In genomic region chr13:45538532-45539204, GRCm38 (mm10) we compare ENCODE assay signal across 8 mouse cellular contexts. TPM values are rescaled to one million over a fixed set of nuclear protein-coding genes. Genes with fewer than 3 reads are reported as not detected.
DNase-seq lines count a peak whose midpoint lies in the region; ATAC-seq and TF ChIP-seq lines count a peak whose summit lies in the region.

No protein-coding gene starts in this region.

- no peaks in the 10 kb centered on the region for H3K4me1 ChIP-seq in spleen, adult 2 months (ENCODE audit: control insufficient read depth, insufficient read depth, insufficient read length)
- no peaks in the 10 kb centered on the region for H3K4me1 ChIP-seq in embryonic facial prominence, embryonic 11.5 days (ENCODE audit: control insufficient read depth, insufficient read depth, low read length)
- H3K4me1 ChIP-seq in intestine, postnatal 0 days (replicated peaks; ENCODE audit: control insufficient read depth, insufficient read depth, low read length), result no peaks in the 10 kb centered on the region
- H3K4me1 ChIP-seq in midbrain, embryonic 10.5 days, result peaks cover 10% of the 10 kb centered on the region

- peak overlapping the region; percentile 58 for H3K4me2 ChIP-seq in embryonic facial prominence, embryonic 11.5 days (ENCODE audit: low read depth, low read length)
- H3K4me2 ChIP-seq in intestine, postnatal 0 days (replicated peaks; ENCODE audit: low read depth), result peak overlapping the region; percentile 66

- peak overlapping the region; percentile 49; the same call in 1 of the 2 replicates for H3K9ac ChIP-seq in embryonic facial prominence, embryonic 11.5 days (replicated peaks; ENCODE audit: low read length)
- H3K9ac ChIP-seq in intestine, postnatal 0 days (ENCODE audit: low read depth, low read length), result no peak overlapping the region

- no peaks in the 10 kb centered on the region for H3K9me3 ChIP-seq in embryonic facial prominence, embryonic 11.5 days (replicated peaks; ENCODE audit: control insufficient read depth, low read length)
- no peaks in the 10 kb centered on the region for H3K9me3 ChIP-seq in intestine, postnatal 0 days (ENCODE audit: control insufficient read depth)
- no peaks in the 10 kb centered on the region for H3K9me3 ChIP-seq in midbrain, embryonic 10.5 days (replicated peaks)

- H3K4me3 ChIP-seq in spleen, adult 2 months (ENCODE audit: extremely low read depth, insufficient read depth, insufficient read length), result no peak overlapping the region
- peak overlapping the region; percentile 32 for H3K4me3 ChIP-seq in embryonic facial prominence, embryonic 11.5 days (ENCODE audit: low read depth, low read length)
- peak overlapping the region; percentile 31 for H3K4me3 ChIP-seq in intestine, postnatal 0 days (ENCODE audit: low read depth, low read length)
- peak overlapping the region; percentile 50 for H3K4me3 ChIP-seq in midbrain, embryonic 10.5 days

- WGBS in spleen, adult 2 months, result 58% methylated on average over 10 of the region's 10 CpGs
- WGBS in embryonic facial prominence, embryonic 11.5 days, result 32% methylated on average over 10 of the region's 10 CpGs
- WGBS in intestine, postnatal 0 days, result 27% methylated on average over 10 of the region's 10 CpGs
- WGBS in midbrain, embryonic 10.5 days, result 34% methylated on average over 10 of the region's 10 CpGs

- no peak overlapping the region for H3K27ac ChIP-seq in spleen, adult 2 months (ENCODE audit: insufficient read depth, low read length)
- H3K27ac ChIP-seq in embryonic facial prominence, embryonic 11.5 days (replicated peaks; ENCODE audit: low read depth, low read length), result no peak overlapping the region
- no peak overlapping the region for H3K27ac ChIP-seq in intestine, postnatal 0 days (ENCODE audit: low read depth, low read length)
- H3K27ac ChIP-seq in midbrain, embryonic 10.5 days (replicated peaks), result peak overlapping the region; percentile 71

- no peaks in the 10 kb centered on the region for H3K27me3 ChIP-seq in spleen, adult 2 months (ENCODE audit: control insufficient read depth, insufficient read depth, low read length)
- no peaks in the 10 kb centered on the region for H3K27me3 ChIP-seq in embryonic facial prominence, embryonic 11.5 days (ENCODE audit: control insufficient read depth, insufficient read depth, low read length)
- H3K27me3 ChIP-seq in intestine, postnatal 0 days (replicated peaks; ENCODE audit: control insufficient read depth, insufficient read depth, low read length), result no peaks in the 10 kb centered on the region
- H3K27me3 ChIP-seq in midbrain, embryonic 10.5 days (ENCODE audit: low read depth, poor library complexity, severe bottlenecking), result no peaks in the 10 kb centered on the region
- no peaks in the 10 kb centered on the region for H3K27me3 ChIP-seq in splenic B cell, adult 2 months (ENCODE audit: control insufficient read depth, insufficient read depth, low read length, poor library complexity, severe bottlenecking)

- no peaks in the 10 kb centered on the region for H3K36me3 ChIP-seq in spleen, adult 2 months (ENCODE audit: control insufficient read depth, insufficient read depth, low read length)
- no peaks in the 10 kb centered on the region for H3K36me3 ChIP-seq in embryonic facial prominence, embryonic 11.5 days (replicated peaks; ENCODE audit: control insufficient read depth, insufficient read depth, low read depth, low read length)
- no peaks in the 10 kb centered on the region for H3K36me3 ChIP-seq in intestine, postnatal 0 days (ENCODE audit: control insufficient read depth, insufficient read depth)
- no peaks in the 10 kb centered on the region for H3K36me3 ChIP-seq in midbrain, embryonic 10.5 days
- H3K36me3 ChIP-seq in splenic B cell, adult 2 months (ENCODE audit: control insufficient read depth, insufficient read depth, low read length, poor library complexity, severe bottlenecking), result no peaks in the 10 kb centered on the region

- intact Hi-C loops in left cerebral cortex, postnatal 36 days (cut with DNase I), result loop anchor here (2.0 kb wide), 3 partner anchors 32 to 720 kb away; no protein-coding TSS in a partner anchor

- ATAC-seq in embryonic facial prominence, embryonic 11.5 days (replicated peaks; ENCODE audit: insufficient number of reproducible peaks, low FRiP score, low TSS enrichment, low read depth), result peak; percentile 89
- ATAC-seq in intestine, postnatal 0 days, result peak; percentile 31; the same call in 1 of the 2 replicates

- TF ChIP-seq POLR2A in spleen, adult 2 months (IDR thresholded peaks at IDR 0.05; ENCODE audit: low read depth, low read length), result no peak

- DNase-seq in spleen, adult 2 months (ENCODE audit: low read depth in 1 of 2, low spot score in 2 of 2), result no peak
- DNase-seq in spleen, postnatal 36 days (ENCODE audit: low spot score in 2 of 2), result no peak
- peak; percentile 88 for DNase-seq in embryonic facial prominence, embryonic 11.5 days (ENCODE audit: low spot score)
- peak; percentile 68 to 75 for DNase-seq in heart, adult 18-20 months
- DNase-seq in left cerebral cortex, postnatal 36 days (ENCODE audit: low spot score in 2 of 2), result peak; percentile 80 to 83
- DNase-seq in midbrain, embryonic 10.5 days (ENCODE audit: low spot score), result peak; percentile 81
- DNase-seq in splenic B cell, adult 2 months (ENCODE audit: low read depth, low spot score), result peak; percentile 9

- TF ChIP-seq CTCF in spleen, adult 2 months (IDR thresholded peaks at IDR 0.05; ENCODE audit: extremely low read depth, insufficient read depth, insufficient read length, insufficient replicate concordance), result peak; percentile 17; the same call in 1 of the 2 replicates
- peak; percentile 85 for TF ChIP-seq CTCF in intestine, postnatal 0 days (IDR thresholded peaks at IDR 0.05; ENCODE audit: low read depth)

RNA-seq across cellular contexts. Expression of gene Gmpr, which starts 31.4 kb away (rescaled TPM):
- polyA plus RNA-seq in spleen, adult 2 months (2012; rRNA removed), result 5.1 and 5.7 TPM in 2 replicates
- 21.9 and 23.0 TPM in 2 replicates for polyA plus RNA-seq in embryonic facial prominence, embryonic 11.5 days (2014; fragmentation: Nextera tagmentation; extraction: Ambion mirVana)
- total RNA-seq in heart, adult 18-20 months (2021), result 100 to 1,000 TPM; 149 to 156 TPM
- polyA plus RNA-seq in intestine, postnatal 0 days (2015; fragmentation: Nextera tagmentation; extraction: Ambion mirVana), result 20.5 and 22.5 TPM in 2 replicates
- 10 to 100 TPM; 46.6 to 55.4 TPM for total RNA-seq in left cerebral cortex, postnatal 36 days (2021)
- polyA plus RNA-seq in midbrain, embryonic 10.5 days (2016; fragmentation: Nextera tagmentation; extraction: Ambion mirVana), result 26.9 and 30.0 TPM in 2 replicates

Comparison
In these comparisons a context has a peak if more than half of its experiments do, and no peak if none do; other contexts are left out.
1. DNase-seq: peak in embryonic facial prominence, embryonic 11.5 days (single experiment), heart, adult 18-20 months (2 of 2), left cerebral cortex, postnatal 36 days (2 of 2), midbrain, embryonic 10.5 days (single experiment) and splenic B cell, adult 2 months (single experiment); none in spleen, adult 2 months (0 of 2) and spleen, postnatal 36 days (0 of 2).